Mouse (Mus musculus): ENCODE results near the gene Lmf1. TPM values are rescaled to one million over a fixed set of nuclear protein-coding genes. Genes with fewer than 3 reads are reported as not detected.

Gene Lmf1
- polyA plus RNA-seq, 1 experiment from 2014 or later: 34.6 TPM

DNA sequence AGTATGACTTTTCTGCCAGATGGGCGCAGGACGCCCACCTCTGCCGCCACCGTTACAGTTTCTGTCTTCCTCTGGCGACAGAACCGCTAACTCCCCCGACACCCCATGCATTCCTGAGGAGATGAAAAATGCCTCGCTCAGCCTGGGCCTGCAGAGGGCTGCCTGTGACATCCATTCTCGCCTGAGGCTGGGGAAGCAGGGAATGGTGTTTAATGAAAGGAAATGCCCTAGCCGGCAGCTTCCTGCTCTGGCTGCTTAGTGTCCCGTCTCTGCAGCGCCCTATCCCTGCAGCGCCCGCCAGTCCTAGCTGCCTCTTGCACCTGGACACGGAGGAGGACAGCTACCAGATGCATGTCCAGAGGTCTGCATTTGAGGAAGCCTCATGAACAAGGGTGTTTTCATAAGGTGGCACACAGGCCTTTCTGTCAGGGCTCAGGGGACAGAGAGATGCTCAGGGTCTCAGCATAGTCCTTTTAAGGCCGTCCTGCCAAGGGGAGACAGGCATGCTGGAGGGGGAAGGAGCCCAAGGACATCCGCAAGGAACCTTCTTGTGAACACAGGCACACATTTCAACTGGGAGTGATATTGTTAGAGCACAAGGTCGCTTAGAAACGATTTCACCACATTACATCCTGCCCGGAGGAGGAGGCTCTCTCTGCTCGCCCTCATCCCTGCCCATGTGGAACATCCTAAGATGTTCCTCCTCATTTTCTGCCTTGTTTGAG lies 22.1 kb upstream of the Lmf1 start:
- H3K4me3 ChIP-seq: peak overlapping the region; percentile 36
- H3K4me2 ChIP-seq: peak overlapping the region; percentile 82
- H3K36me3 ChIP-seq: no peaks in the 10 kb centered on the region
- peak; percentile 41; the same call in 1 of the 2 replicates for ATAC-seq (ENCODE audit: insufficient number of reproducible peaks, low FRiP score)
- H3K9me3 ChIP-seq (replicated peaks): no peaks in the 10 kb centered on the region
- H3K27me3 ChIP-seq (replicated peaks): peaks cover 5% of the 10 kb centered on the region; the same call in 1 of the 2 replicates
- 0 out of 2 replicates have a peak overlapping the region, but pooled peaks have one; percentile 4 for H3K27ac ChIP-seq (ENCODE audit: poor library complexity, severe bottlenecking)
- WGBS: 12% methylated on average over 21 of the region's 21 CpGs
- peaks cover 44% of the 10 kb centered on the region for H3K4me1 ChIP-seq (replicated peaks)
- peak overlapping the region; percentile 59 for H3K9ac ChIP-seq

DNA sequence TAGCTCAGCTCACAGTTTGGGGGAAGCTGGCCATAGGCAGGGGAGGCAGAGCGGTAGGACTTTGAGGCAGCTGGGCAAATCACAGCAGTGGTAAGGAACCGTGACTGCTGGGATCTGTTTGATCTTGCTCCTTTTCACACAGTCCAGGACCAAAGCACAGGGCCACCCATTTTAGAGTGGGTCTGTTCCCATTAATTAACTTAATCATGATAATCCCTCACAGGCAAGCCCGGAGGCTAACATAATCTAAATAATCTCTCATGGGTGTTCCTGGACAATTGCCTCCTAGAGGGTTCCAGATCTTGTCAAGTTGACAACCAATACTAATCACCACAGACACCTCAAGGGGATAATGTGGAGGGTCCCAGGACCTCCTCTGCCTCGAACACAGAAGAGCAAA lies 19.3 kb upstream of the Lmf1 start:
- H3K27ac ChIP-seq (ENCODE audit: poor library complexity, severe bottlenecking): no peak overlapping the region
- no peak overlapping the region for H3K4me2 ChIP-seq
- no peak for ATAC-seq (ENCODE audit: insufficient number of reproducible peaks, low FRiP score)
- H3K9me3 ChIP-seq (replicated peaks): no peaks in the 10 kb centered on the region
- peaks cover 58% of the 10 kb centered on the region for H3K4me1 ChIP-seq (replicated peaks)
- 62% methylated on average over 4 of the region's 4 CpGs for WGBS
- H3K36me3 ChIP-seq: no peaks in the 10 kb centered on the region
- H3K9ac ChIP-seq: no peak overlapping the region
- peaks cover 5% of the 10 kb centered on the region; the same call in 1 of the 2 replicates for H3K27me3 ChIP-seq (replicated peaks)
- H3K4me3 ChIP-seq: no peak overlapping the region

GRCm38 (mm10) chr17:25560554-25561222 lies 18.2 kb upstream of the Lmf1 start:
- Histone ChIP-seq H3K9me3 (replicated peaks) (no peaks in the 10 kb centered on the region), H3K9ac (peak overlapping the region; percentile 47; the same call in 1 of the 2 replicates), H3K4me2 (0 out of 2 replicates have a peak overlapping the region, but pooled peaks have one; percentile 18), H3K4me1 (replicated peaks) (peaks cover 60% of the 10 kb centered on the region), H3K27me3 (replicated peaks) (peaks cover 5% of the 10 kb centered on the region; the same call in 1 of the 2 replicates), H3K4me3 (no peak overlapping the region), H3K27ac (ENCODE audit: poor library complexity, severe bottlenecking) (peak overlapping the region; percentile 74), H3K36me3 (no peaks in the 10 kb centered on the region)
- 26% methylated on average over 5 of the region's 5 CpGs for WGBS
- no peak for ATAC-seq (ENCODE audit: insufficient number of reproducible peaks, low FRiP score)

DNA sequence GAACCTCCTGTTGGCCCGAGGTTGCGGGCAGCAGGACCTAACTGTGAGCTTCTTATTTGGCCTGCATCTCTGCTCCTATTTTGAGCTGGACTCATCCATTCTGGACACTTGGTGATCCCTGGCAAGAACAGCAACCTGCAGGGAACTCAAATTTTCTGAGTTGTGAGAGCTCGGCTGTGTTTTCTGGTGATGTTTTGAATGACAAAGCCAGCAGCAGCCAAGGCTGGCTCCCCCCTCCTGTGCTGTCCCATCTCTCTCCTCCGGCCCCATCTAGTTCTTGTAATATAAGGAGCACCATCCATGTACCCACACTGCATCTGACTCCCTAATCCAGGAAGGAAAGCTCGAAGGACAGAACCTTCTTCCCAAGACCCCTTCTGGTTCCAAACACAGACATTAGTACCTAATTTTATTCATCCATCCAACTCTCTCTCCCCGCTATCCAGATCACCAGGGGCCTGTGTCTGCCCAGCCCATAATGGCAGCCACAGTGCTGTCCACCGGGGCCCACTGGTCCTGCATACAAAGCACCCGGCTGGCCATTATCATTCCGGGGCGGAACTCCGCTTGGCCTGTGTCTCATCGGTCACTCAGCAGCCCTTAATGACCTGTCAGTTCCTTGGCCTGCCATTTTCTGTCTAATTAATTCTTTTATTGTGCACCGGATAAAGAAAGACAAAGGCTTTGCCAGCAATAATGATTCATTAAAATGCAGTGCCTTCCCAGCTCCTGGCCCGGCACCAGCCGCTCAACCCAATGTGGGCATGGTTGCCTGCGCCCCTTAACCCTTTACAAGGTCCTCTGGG lies 17.5 kb upstream of the Lmf1 start:
- Histone ChIP-seq H3K4me2 (0 out of 2 replicates have a peak overlapping the region, but pooled peaks have one; percentile 18), H3K27ac (ENCODE audit: poor library complexity, severe bottlenecking) (peak overlapping the region; percentile 74), H3K4me3 (no peak overlapping the region), H3K36me3 (no peaks in the 10 kb centered on the region), H3K27me3 (replicated peaks) (peaks cover 5% of the 10 kb centered on the region; the same call in 1 of the 2 replicates), H3K9me3 (replicated peaks) (no peaks in the 10 kb centered on the region), H3K4me1 (replicated peaks) (peaks cover 52% of the 10 kb centered on the region), H3K9ac (0 out of 2 replicates have a peak overlapping the region, but pooled peaks have one; percentile 47)
- no peak for ATAC-seq (ENCODE audit: insufficient number of reproducible peaks, low FRiP score)
- WGBS: 70% methylated on average over 16 of the region's 16 CpGs

DNA sequence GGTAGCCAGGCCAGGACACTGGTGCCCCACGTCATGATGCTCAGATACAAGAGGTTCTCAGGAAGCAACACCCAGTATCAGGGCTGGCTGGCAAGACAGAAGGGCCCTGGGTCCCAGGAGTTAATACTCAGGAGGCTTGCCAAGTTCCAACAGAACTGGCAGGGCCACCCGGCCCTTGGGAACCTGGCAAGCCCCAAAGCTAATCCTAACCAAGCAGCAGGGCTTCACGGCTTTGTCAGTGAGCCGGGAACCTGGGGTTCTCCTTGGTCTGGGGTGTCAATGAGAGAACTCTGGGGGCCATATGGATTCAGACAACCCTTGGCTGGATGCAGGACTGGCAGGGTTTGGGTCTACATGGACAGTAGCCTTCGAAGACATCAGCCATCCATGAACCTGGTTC lies 14.4 kb upstream of the Lmf1 start:
- Histone ChIP-seq H3K36me3 (no peaks in the 10 kb centered on the region), H3K4me2 (no peak overlapping the region), H3K4me1 (replicated peaks) (peaks cover 58% of the 10 kb centered on the region), H3K27ac (ENCODE audit: poor library complexity, severe bottlenecking) (no peak overlapping the region), H3K4me3 (no peak overlapping the region), H3K27me3 (replicated peaks) (peaks cover 25% of the 10 kb centered on the region), H3K9me3 (replicated peaks) (no peaks in the 10 kb centered on the region), H3K9ac (no peak overlapping the region)
- 76% methylated on average over 5 of the region's 5 CpGs for WGBS
- ATAC-seq (ENCODE audit: insufficient number of reproducible peaks, low FRiP score): no peak

DNA sequence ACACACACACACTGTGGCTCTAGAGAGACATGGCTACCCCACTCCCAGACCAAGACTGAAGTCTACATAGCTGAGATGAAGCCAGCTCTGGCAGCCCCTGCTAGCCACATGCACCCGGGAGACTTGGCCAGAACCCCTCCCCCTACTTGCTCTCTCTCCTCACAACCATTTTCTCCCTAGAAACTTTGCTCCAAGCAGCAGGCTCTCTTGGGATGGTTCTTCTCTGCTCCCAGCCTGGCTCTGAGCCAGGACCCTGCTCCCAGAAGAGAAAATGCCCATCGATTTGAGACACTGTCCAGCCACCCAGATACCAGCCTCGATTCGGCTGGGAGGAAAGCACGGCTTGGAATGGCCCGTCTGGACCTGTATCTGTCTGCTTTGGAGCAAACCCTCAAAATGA lies 13.6 kb upstream of the Lmf1 start:
- no peak overlapping the region for H3K27ac ChIP-seq (ENCODE audit: poor library complexity, severe bottlenecking)
- WGBS: 27% methylated on average over 6 of the region's 6 CpGs
- H3K36me3 ChIP-seq: no peaks in the 10 kb centered on the region
- no peaks in the 10 kb centered on the region for H3K9me3 ChIP-seq (replicated peaks)
- no peak overlapping the region for H3K4me3 ChIP-seq
- no peak overlapping the region for H3K9ac ChIP-seq
- H3K4me2 ChIP-seq: peak overlapping the region; percentile 1; the same call in 1 of the 2 replicates
- no peak for ATAC-seq (ENCODE audit: insufficient number of reproducible peaks, low FRiP score)
- H3K27me3 ChIP-seq (replicated peaks): peaks cover 32% of the 10 kb centered on the region
- H3K4me1 ChIP-seq (replicated peaks): peaks cover 61% of the 10 kb centered on the region

DNA sequence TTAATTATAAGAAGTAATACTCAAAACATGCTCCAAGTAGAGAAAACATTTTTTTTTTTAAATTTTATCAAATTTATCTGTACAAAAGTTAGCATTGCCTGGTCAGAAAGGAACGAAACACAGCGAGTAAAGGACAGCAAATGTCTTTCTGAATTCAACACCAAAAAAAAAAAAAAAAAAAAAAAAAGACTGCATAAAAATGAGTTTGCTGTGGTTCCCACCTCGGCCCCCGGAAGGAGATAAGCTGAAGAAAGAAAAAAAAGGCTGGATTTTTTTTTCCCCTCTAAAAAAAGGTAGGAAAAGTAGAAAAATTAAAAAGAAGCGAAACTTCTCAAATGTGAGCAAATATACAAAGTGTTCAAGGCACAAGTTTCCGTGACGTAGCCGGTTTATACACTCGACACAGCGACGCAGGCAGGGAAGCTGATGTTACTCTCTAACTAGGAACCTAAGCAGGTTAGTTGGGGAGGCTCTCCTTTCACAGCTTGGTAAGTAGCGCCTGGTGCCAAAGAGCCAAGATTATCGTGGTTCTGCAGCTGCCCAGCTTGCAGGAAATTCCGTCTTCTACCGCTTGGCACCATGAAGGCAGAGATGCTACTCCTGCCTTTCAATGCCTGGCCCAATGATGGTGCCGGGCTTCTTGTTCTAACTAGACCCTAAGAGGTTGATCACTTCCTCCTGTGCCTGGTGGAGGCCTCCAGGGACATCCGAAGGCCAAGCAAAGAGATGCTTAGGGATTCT lies 12.9 kb upstream of the Lmf1 start:
- no peak overlapping the region for H3K27ac ChIP-seq (ENCODE audit: poor library complexity, severe bottlenecking)
- WGBS: 73% methylated on average over 17 of the region's 17 CpGs
- peaks cover 57% of the 10 kb centered on the region for H3K4me1 ChIP-seq (replicated peaks)
- no peak overlapping the region for H3K4me2 ChIP-seq
- H3K9ac ChIP-seq: no peak overlapping the region
- ATAC-seq (ENCODE audit: insufficient number of reproducible peaks, low FRiP score): no peak
- no peak overlapping the region for H3K4me3 ChIP-seq
- H3K36me3 ChIP-seq: no peaks in the 10 kb centered on the region
- H3K27me3 ChIP-seq (replicated peaks): peaks cover 34% of the 10 kb centered on the region
- H3K9me3 ChIP-seq (replicated peaks): no peaks in the 10 kb centered on the region

DNA sequence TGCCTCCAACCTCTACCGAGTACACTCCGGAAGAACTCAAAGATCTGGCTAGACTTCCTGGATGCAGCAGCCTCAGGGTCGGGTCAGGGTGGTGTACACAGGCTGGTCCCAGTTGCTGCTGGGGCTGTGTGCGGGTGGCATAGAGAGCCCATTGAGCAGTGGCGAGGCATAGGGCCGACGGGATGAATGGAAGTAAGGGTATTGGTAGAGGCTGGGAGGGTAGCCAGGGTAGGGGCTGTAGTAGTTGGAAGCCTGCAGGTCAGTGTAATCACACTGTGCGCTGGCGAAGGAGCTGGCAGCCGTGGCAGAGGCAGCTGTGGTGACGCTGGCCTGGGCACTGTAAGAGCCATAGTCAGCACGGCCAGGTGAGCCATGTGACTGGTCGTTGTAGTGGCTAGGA lies 11.6 kb upstream of the Lmf1 start:
- Histone ChIP-seq H3K9ac (no peak overlapping the region), H3K27me3 (replicated peaks) (peaks cover 37% of the 10 kb centered on the region), H3K27ac (ENCODE audit: poor library complexity, severe bottlenecking) (no peak overlapping the region), H3K4me2 (0 out of 2 replicates have a peak overlapping the region, but pooled peaks have one; percentile 26), H3K36me3 (no peaks in the 10 kb centered on the region), H3K9me3 (replicated peaks) (no peaks in the 10 kb centered on the region), H3K4me1 (replicated peaks) (peaks cover 58% of the 10 kb centered on the region), H3K4me3 (no peak overlapping the region)
- 74% methylated on average over 13 of the region's 13 CpGs for WGBS
- no peak for ATAC-seq (ENCODE audit: insufficient number of reproducible peaks, low FRiP score)

DNA sequence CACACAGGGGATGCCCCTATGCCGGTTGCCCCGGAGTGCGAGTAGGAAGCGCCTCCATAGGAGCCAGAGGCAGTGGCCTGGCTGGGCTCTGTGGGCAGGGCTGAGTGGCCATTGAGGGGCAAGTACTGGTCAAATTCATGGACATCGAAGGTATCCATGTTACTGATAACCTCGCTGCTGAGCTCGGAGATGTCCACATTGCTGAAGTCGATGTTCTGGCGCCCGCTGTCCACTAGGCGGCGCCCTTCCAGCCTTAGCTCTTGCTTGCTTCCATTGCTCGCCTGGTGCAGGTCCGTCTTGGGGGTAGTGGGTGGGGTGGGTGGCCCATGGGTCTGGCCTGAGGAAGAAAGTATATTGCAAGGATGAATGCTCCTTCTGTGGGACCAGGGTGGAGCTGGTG lies 11.1 kb upstream of the Lmf1 start:
- Histone ChIP-seq H3K9ac (no peak overlapping the region), H3K9me3 (replicated peaks) (no peaks in the 10 kb centered on the region), H3K4me1 (replicated peaks) (peaks cover 58% of the 10 kb centered on the region), H3K27me3 (replicated peaks) (peaks cover 37% of the 10 kb centered on the region), H3K27ac (ENCODE audit: poor library complexity, severe bottlenecking) (no peak overlapping the region), H3K4me3 (no peak overlapping the region), H3K4me2 (peak overlapping the region; percentile 26; the same call in 1 of the 2 replicates), H3K36me3 (no peaks in the 10 kb centered on the region)
- whole genome bisulfite sequencing: 17% methylated on average over 14 of the region's 14 CpGs
- ATAC-seq (ENCODE audit: insufficient number of reproducible peaks, low FRiP score): no peak

DNA sequence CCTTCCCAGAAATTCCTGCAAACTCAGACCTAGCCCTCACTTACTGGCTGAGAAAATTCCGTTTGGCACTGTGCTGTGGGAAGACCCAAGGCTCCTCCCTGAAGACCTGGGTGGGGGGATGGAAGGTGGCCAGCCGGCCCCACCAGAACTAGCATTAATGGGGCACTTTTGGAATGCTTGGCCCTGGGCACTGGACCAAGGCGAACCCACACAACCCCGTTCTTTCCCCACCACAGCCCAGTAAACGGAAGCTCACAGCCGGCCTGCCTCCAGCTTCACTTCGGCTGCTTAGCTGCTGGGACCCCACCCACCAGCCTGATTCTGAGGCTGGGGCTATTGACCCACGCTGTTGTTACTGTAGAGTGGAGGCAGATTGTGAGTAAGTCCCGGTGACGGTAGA lies 10.7 kb upstream of the Lmf1 start:
- Histone ChIP-seq H3K4me2 (no peak overlapping the region), H3K36me3 (no peaks in the 10 kb centered on the region), H3K4me1 (replicated peaks) (peaks cover 57% of the 10 kb centered on the region), H3K27me3 (replicated peaks) (peaks cover 37% of the 10 kb centered on the region), H3K27ac (ENCODE audit: poor library complexity, severe bottlenecking) (no peak overlapping the region), H3K9ac (no peak overlapping the region), H3K4me3 (no peak overlapping the region), H3K9me3 (replicated peaks) (no peaks in the 10 kb centered on the region)
- 47% methylated on average over 10 of the region's 10 CpGs for WGBS
- no peak for ATAC-seq (ENCODE audit: insufficient number of reproducible peaks, low FRiP score)

Measured in heart, embryonic 12.5 days (tissue).